Mouse (Mus musculus) G1E (cell line): Measurements from ENCODE around the gene Myo6.

Experiments
- CTCF ChIP-seq: IDR thresholded peaks from 2 replicates; pipeline ENCODE4 v1.5.1; 2012; ENCODE audit warnings: low read depth, low read length, inconsistent platforms, mixed read lengths
- TAL1 ChIP-seq: conservative IDR thresholded peaks from 2 replicates; pipeline ENCODE4 v1.6.1; 2012; ENCODE audit warnings: low read depth, low read length, inconsistent platforms, mixed read lengths

GRCm38 (mm10) chr9:80237184-80237799 is 72.5 kb downstream of the Myo6 start:
- TF ChIP-seq TAL1 (no peak), CTCF (no peak)
